21 mouse cellular contexts compared by ENCODE assay signal in genomic region chr9:4555415-4555959, GRCm38 (mm10).
DNase-seq lines count a peak whose midpoint lies in the region; ATAC-seq lines count a peak whose summit lies in the region.
"Had no signal": no experiment of that assay in that cellular context is flagged by ENCODE, and none has a peak within 500 bp of the region (broad histone marks: within the 10 kb centered on the region; RNA-seq: fewer than 3 reads in every experiment).

No protein-coding gene starts in this region.

- H3K4me1 ChIP-seq in midbrain, embryonic 15.5 days: no peaks in the 10 kb centered on the region
- H3K4me1 ChIP-seq: forebrain, embryonic 10.5 days; limb, embryonic 15.5 days; liver, embryonic 15.5 days had no signal

- no peaks in the 10 kb centered on the region for H3K9me3 ChIP-seq in midbrain, embryonic 15.5 days
- H3K9me3 ChIP-seq: forebrain, embryonic 10.5 days; limb, embryonic 15.5 days; liver, embryonic 15.5 days had no signal

- no peak overlapping the region for H3K27ac ChIP-seq in midbrain, embryonic 15.5 days
- H3K27ac ChIP-seq: forebrain, embryonic 10.5 days; gastrocnemius, adult 2 months; hindbrain, postnatal 0 days; kidney, postnatal 0 days; left cerebral cortex, adult 2 months; limb, embryonic 15.5 days; liver, embryonic 15.5 days had no signal

- no peak overlapping the region for H3K9ac ChIP-seq in midbrain, embryonic 15.5 days
- H3K9ac ChIP-seq: limb, embryonic 15.5 days; liver, embryonic 15.5 days had no signal

- no peaks in the 10 kb centered on the region for H3K36me3 ChIP-seq in midbrain, embryonic 15.5 days (replicated peaks)
- H3K36me3 ChIP-seq: forebrain, embryonic 10.5 days; limb, embryonic 15.5 days; liver, embryonic 15.5 days had no signal

- peak; percentile 66 for DNase-seq in heart, adult 11 months
- no peak for DNase-seq in heart, adult 8-10 months (ENCODE audit: low spot score)
- peak; percentile 4 for DNase-seq in 3T3-L1 (ENCODE audit: low read depth, low spot score)
- peak; percentile 37 for DNase-seq in Muller cell, postnatal 12 days (ENCODE audit: inconsistent ontology term)
- DNase-seq in frontal cortex, postnatal 36 days (ENCODE audit: low spot score in 2 of 2): no peak
- DNase-seq: adrenal gland, postnatal 14 days; B cell, adult 2 months; cerebellum, postnatal 14 days; gastrocnemius, adult 2 months; lung, postnatal 4 days; right cerebral cortex, postnatal 14 days had no signal

- WGBS in midbrain, embryonic 15.5 days: 46% methylated on average over 4 of the region's 4 CpGs

- no peak overlapping the region for H3K4me3 ChIP-seq in midbrain, embryonic 15.5 days
- H3K4me3 ChIP-seq: forebrain, embryonic 10.5 days; gastrocnemius, adult 2 months; left cerebral cortex, adult 2 months; limb, embryonic 15.5 days; liver, embryonic 15.5 days had no signal

- ATAC-seq in midbrain, embryonic 15.5 days (replicated peaks): peak; percentile 71
- no peak for ATAC-seq in megakaryocyte-erythroid progenitor cell, adult 5-6 weeks (replicated peaks; ENCODE audit: low FRiP score, low TSS enrichment, poor library complexity, severe bottlenecking)
- ATAC-seq: hindbrain, postnatal 0 days; intestine, postnatal 0 days had no signal

- no peaks in the 10 kb centered on the region for H3K27me3 ChIP-seq in midbrain, embryonic 15.5 days (replicated peaks)
- H3K27me3 ChIP-seq: limb, embryonic 15.5 days; liver, embryonic 15.5 days had no signal

- no peak overlapping the region for H3K4me2 ChIP-seq in midbrain, embryonic 15.5 days
- H3K4me2 ChIP-seq: heart, embryonic 11.5 days; limb, embryonic 15.5 days; liver, embryonic 15.5 days had no signal

Comparison
In these comparisons a context has a peak if more than half of its experiments do, and no peak if none do; other contexts are left out.
1. DNase-seq: peak in heart, adult 11 months (single experiment), 3T3-L1 (single experiment) and Muller cell, postnatal 12 days (single experiment); none in heart, adult 8-10 months (single experiment) and frontal cortex, postnatal 36 days (0 of 2).